ENCODE assay signal across 8 mouse cellular contexts in the genomic region with DNA sequence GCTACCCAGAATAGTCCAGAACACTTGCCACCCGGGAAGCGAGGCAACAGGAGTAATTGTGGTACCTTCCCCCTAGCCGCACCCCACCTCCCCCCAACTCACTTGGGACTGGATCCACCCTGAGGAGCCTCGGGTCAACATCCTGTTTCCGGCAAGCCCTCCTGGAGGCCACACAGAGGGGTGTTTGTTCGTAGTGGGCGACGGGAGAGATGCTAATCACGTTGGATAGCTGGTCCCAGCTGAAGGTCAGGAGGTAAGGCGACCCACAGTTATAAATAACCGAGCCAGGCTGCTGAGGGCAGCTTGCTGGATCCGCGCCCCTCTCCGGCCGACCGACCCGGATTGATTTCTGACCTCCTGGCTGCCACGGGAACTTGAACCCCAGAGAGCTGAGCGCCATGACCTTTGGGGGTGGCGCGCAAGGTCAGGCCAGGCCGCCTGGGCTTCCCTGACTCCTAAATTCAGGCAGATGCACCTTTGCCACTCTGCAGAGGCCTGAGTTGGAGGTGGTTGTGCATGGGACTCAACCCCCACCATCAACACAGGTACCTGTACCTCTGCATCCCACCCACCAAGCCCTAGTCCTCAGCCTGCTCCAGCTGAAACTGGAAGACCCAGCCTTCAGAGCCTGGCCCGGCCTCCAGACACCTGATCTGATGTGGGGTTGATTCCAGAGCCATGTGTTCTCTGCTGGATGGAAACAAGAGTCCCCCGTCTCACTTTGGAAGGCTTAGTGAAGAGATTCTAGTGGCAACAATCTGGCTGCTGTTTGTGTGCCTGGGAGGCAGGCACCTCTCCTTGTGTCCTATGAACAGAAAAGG.
DNase-seq lines count a peak whose midpoint lies in the region; ATAC-seq and TF ChIP-seq lines count a peak whose summit lies in the region.

No protein-coding gene starts in this region.

- H3K4me3 ChIP-seq in kidney, embryonic 14.5 days (ENCODE audit: low read length), result no peak overlapping the region
- H3K4me3 ChIP-seq in layer of hippocampus, adult 2 months, result no peak overlapping the region

- WGBS in kidney, embryonic 14.5 days, result 11% methylated on average over 24 of the region's 24 CpGs

- no peak for ATAC-seq in cerebellum, adult (ENCODE audit: insufficient number of reproducible peaks, low FRiP score, low TSS enrichment)
- ATAC-seq in kidney, embryonic 14.5 days (ENCODE audit: low FRiP score, low TSS enrichment), result peak; percentile 33

- H3K4me1 ChIP-seq in kidney, embryonic 14.5 days (ENCODE audit: control insufficient read depth, insufficient read depth, low read length), result peaks cover 24% of the 10 kb centered on the region

- no peaks in the 10 kb centered on the region for H3K9me3 ChIP-seq in kidney, embryonic 14.5 days (ENCODE audit: control insufficient read depth, low read length)

- peak; percentile 5 for DNase-seq in cerebellum, adult 8-10 months
- peak; percentile 88 for DNase-seq in ES-CJ7 (ENCODE audit: low read depth, low spot score)
- DNase-seq in gastrocnemius, postnatal 25 days, result peak; percentile 91
- no peak for DNase-seq in frontal cortex, adult 2 months (ENCODE audit: extremely low spot score in 1 of 2, low spot score in 1 of 2)
- no peak for DNase-seq in spleen, adult 18-20 months
- no peak for DNase-seq in layer of hippocampus, adult 2 months (ENCODE audit: low spot score in 2 of 2)

- peak overlapping the region; percentile 55; the same call in 1 of the 2 replicates for H3K27ac ChIP-seq in kidney, embryonic 14.5 days (ENCODE audit: low read depth, low read length)
- no peak overlapping the region for H3K27ac ChIP-seq in layer of hippocampus, adult 2 months

- no peaks in the 10 kb centered on the region for H3K36me3 ChIP-seq in kidney, embryonic 14.5 days (ENCODE audit: control insufficient read depth, insufficient read depth, low read length)

- no peaks in the 10 kb centered on the region for H3K27me3 ChIP-seq in kidney, embryonic 14.5 days (ENCODE audit: control insufficient read depth, insufficient read depth, low read length)

- no peak for TF ChIP-seq CTCF in layer of hippocampus, adult 2 months (conservative IDR thresholded peaks at IDR 0.05)

- 0 out of 2 replicates have a peak overlapping the region, but pooled peaks have one; percentile 7 for H3K9ac ChIP-seq in kidney, embryonic 14.5 days (ENCODE audit: low read depth, low read length)

- H3K4me2 ChIP-seq in kidney, embryonic 14.5 days (replicated peaks; ENCODE audit: low read depth, low read length), result peak overlapping the region; percentile 5; the same call in 1 of the 2 replicates

Comparison
In these comparisons a context has a peak if more than half of its experiments do, and no peak if none do; other contexts are left out.
1. DNase-seq: peak in cerebellum, adult 8-10 months (single experiment), ES-CJ7 (single experiment) and gastrocnemius, postnatal 25 days (single experiment); none in frontal cortex, adult 2 months (0 of 2), spleen, adult 18-20 months (0 of 2) and layer of hippocampus, adult 2 months (0 of 2).